Mouse (Mus musculus) thymus, postnatal 4 days (tissue): ENCODE results near the gene Gm9774.

Source experiments
- DNase-seq: peaks from one replicate; pipeline ENCODE4 v3.0.0; 2021

Gm9774 gene

DNA sequence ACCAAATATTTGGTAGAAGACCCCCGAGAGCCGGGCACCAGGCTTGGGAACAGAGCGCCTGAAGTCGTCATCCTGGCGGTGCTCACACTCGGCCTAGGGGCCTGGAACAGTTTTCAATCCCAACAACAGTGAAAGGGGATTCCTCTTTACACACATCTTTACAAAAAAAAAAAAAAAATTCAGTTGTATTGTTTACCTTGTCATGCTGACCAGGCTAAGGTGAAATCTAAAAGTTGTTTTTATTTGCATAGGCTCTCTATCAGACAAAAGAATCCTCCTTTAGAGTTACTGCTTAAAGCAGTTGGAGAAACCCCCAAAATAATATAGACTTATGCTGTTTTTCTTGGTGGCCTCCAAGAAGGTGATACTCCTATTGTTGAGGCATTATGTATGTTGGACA lies at the start of gene Gm9774:
Gm9774 (minus strand) TSS at position 101 of the 400 bp plus-strand sequence.
- DNase-seq: no peak

DNA sequence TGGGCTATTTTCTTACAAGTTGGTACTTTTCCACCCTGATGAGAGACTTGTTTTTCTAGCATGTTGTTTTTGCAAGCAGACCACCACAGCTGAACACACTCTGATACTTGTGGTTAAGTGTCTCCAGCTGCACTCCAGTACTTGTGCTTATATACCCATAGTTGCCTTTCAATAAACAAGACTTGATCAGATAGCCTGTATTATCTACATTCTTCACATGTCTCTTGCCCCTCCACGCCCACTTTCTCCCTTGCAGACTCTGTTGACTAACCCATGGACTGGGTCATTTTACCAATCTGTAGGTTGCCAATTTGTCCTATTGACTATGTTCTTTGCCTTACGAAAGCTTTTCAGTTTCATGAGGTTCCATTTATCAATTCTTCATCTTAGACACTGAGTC lies 40.9 kb upstream of the Gm9774 start:
- no peak for DNase-seq

DNA sequence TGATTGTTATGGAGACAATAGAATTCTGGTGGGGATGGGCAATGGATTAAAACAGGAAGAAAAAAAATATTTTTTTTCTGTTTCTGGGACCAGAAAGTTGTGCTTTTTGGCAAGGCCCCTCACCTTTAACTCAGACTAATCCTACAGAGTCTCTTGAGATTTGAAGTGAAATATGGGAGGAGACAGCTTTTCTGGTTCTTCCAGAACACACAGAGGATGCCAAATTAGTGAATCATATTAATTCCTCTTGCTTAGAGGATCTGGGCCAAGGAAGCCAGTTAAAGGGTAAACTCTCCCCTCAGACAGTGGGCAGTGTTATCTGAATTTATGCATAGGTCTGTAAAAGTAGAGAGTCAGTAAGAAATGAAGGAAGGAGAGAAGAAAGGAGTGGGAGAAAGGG lies 38.2 kb upstream of the Gm9774 start:
- no peak for DNase-seq

DNA sequence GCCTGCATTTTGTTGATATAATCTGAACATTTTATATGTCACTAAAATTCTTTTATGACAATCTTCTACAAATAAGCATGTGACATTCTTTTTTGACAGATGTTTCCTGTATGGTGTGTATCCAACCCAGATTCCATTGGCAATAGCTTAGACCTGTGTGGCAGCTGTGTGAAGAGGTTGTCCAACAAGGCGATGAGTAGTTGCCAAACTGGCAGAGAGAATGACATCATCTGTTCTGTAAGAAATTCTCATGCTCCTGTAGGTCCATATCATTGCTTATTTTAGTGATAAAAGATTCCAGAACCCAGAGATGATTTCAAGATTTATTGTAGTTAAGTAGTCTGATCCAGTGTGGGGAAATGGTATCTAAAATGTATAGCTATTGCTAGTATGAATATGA lies 37.4 kb upstream of the Gm9774 start:
- DNase-seq: no peak

DNA sequence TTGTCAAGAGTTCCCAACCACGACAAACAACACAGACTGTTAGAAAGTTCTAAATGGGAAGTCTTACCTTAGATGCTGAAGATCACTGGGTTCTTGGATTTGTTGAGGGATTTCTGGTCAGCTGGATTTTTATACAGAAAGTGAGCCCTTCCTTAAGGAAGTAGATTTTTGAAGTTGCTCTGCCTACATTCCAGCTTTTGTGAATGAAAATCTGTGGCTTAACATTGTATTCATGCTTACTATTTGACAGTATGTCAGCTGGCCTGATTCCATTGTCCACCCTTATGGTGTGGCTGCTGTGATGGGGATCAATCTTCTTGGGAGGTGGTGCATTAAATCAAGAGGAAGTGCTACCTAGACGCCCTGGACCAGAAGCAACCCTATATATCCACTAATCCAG lies 29.4 kb upstream of the Gm9774 start, which contains the start of gene Sprr3:
Sprr3 (minus strand) TSS at position 101 of the 400 bp plus-strand sequence.
- DNase-seq: no peak

DNA sequence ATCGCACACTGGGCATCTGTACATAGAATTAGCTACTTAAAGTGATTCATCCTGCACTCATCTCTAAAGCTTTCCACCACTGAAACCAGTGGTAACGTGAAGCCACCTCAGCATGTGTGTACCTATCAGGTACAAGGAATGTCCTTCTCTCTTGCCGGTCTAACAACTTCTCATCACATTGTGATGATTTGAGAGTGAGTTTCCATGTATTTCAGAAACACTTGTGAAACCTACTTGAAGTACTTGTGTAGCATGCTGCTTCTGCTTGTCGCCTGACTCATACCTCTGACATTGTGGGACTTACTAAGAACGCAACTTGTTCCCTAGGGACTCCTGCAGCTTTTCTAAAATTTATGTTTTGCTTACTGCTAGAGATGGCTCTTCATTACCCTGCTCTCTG lies 25.9 kb upstream of the Gm9774 start:
- DNase-seq: no peak

DNA sequence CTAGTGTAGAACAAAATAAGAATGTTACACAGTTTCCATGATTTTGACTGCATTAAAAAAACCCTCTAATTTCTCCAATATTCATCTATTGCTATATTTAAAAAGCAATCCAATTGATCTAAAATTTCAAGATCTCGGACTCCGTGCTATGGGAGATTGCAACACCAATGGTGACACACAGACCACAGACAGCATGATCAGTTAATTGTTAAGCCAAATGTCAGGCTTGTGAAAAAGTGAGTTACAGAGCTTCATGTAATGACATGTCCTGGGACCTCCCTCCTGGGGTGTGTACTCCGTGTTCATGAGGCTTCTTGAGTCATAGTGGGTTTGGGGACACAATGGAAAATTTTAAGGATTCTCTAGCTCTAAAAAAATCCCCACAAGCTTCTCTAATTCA lies 11.0 kb upstream of the Gm9774 start:
- no peak for DNase-seq

DNA sequence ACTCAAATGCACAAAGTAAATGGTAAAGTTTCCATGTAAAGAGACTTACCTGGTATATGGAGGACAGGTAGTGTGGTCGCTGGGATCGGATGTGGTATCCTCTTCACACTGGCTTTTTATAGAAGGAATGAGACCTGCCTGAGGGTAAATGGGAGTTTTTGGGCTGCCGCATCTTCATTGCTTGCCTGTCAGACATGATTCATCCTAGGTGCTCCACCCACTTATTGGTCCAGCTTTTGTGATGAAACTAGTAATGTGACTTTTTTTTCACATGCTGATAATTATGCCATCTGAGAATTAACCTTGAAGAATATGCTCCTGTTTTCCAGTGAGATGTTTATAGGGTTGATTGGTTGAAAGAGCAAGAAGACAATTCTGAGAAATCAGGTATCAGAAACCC lies 9.5 kb upstream of the Gm9774 start, which contains the start of gene Sprr1b:
Sprr1b (minus strand) TSS at position 101 of the 400 bp plus-strand sequence.
- no peak for DNase-seq

DNA sequence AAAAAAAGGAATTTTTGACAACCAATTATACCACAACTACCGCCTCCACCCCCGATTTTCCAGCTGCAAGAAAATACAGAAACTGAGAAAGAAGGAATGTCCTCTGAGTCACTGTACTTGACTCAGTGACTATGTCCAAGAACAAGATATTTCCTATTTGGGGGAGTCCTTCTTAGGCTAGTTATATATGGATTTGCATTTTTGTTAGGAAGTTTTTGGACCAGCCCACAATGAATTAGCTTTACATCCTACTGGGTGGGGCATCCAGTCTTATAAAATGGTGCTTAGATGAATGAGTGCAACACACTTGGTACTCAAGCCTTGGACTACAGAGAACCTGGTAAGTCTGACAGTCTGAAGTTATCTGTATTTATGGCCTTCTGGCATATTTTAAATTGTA lies 3.1 kb upstream of the Gm9774 start, which contains the start of gene Sprr2k:
Sprr2k (plus strand) TSS at position 301 of the 400 bp plus-strand sequence.
- DNase-seq: no peak

DNA sequence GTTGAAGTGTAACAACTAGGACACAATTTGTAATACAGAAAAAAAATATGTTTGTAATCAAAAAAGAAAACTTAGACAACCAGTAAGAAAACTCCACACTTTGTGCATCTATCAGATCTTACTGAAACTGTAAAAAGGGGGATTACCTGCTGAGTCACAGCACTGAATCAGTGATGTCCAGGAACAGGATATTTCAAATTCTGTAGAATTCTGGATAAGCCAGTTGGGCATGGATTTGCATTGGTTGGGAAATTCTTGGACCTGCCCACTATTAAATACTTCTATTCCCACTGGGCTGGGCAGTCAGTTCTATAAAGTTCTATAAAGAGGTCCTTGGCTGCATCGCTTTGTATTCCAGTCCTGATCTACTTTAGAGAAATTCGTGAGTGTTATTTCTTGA lies 11.4 kb downstream of the Gm9774 start, which contains the start of gene Sprr2j-ps:
Sprr2j-ps (plus strand) TSS at position 301 of the 400 bp plus-strand sequence.
- no peak for DNase-seq

DNA sequence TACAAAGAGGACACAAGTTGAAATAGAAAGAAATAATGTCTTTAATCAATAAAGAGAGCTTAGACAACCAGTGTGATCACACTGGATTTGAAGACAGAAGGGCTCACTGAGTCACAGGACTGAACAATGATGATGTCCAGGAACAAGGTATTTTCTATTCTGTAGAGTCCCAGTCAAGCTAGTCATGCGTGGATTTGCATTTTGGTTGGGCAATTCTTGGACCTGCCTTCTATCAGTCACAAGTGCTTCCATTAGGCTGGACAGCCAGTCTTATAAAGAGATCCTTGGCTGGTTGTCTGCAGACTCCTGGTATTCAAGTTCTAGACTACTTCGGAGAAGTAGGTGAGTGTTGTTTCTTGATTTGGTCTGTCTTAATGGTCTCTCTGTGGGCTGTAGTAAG lies 21.5 kb downstream of the Gm9774 start, which contains the start of gene Sprr2i:
Sprr2i (plus strand) TSS at position 301 of the 400 bp plus-strand sequence.
- DNase-seq: no peak

DNA sequence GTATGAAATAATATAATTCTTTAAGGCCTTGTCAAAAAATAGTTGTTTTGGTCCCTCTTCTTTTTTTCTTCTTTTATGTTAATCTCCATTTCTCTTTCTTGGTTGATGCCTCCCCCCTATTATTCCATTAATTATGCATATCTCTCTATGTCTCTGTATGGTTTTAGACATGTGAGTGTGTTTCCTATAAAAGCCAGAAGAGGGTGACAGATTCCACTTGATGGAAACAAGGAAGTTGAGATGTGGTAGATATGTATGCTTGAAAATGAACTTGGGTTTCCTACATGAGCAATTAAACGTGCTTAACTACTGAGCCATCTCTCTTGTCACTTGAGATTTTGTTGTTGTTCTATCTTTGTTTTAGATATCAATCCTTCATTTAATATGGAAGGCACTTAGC lies 34.9 kb downstream of the Gm9774 start:
- DNase-seq: no peak

DNA sequence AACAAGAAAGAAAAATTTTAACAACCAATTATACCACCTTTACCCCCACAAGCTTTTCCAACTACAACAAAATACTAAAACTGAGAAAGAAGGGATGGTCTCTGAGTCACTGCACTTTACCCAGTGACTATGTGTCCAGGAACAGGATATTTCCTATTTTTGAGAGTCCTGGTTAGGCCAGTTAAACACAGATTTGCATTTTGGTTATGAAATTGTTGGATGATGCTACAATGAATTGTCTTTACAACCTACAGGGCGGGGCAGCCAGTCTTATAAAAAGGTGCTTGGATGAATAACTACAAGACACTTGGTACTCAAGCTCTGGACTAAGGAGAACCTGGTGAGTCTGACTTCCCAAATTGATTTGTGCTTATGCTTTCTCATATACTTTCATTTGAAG lies 43.8 kb downstream of the Gm9774 start, which contains the start of gene Sprr2h:
Sprr2h (plus strand) TSS at position 301 of the 400 bp plus-strand sequence.
- DNase-seq: no peak
